Mouse (Mus musculus): ENCODE results near the gene C1qc. TPM values are rescaled to one million over a fixed set of nuclear protein-coding genes. Genes with fewer than 3 reads are reported as not detected.

Gene C1qc
- polyA plus RNA-seq, 1 experiment from 2014 or later, result 17.9 TPM

DNA sequence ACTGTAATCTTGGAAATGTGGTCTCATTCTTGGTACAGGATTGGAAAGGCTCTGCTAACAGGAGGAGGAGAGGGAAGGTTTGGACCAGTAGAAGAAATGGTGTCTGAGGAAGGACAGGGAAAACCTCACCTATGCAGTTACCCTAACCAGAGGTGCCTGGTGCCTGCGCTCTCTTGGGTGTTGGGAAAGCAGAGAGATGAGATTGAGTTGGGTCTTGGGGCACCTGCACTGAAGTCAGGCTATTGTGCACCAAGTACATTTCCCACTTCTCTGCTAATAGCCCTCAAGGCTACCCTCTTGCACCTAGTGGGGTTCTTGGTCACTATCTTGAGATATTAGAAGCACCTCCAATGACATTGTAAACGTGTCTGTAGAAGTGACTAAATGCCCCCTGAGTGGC lies 30.5 kb downstream of the C1qc start:
- peaks cover 9% of the 10 kb centered on the region; the same call in 1 of the 2 replicates for H3K4me1 ChIP-seq (ENCODE audit: insufficient read depth, low read length)
- no peaks in the 10 kb centered on the region for H3K9me3 ChIP-seq (ENCODE audit: low read length)
- no peaks in the 10 kb centered on the region; the same call in 1 of the 2 replicates for H3K27me3 ChIP-seq (ENCODE audit: insufficient read depth, low read length)
- no peak for ATAC-seq (ENCODE audit: low FRiP score, low TSS enrichment)
- no peaks in the 10 kb centered on the region for H3K36me3 ChIP-seq (ENCODE audit: insufficient read depth, low read length)
- no peak overlapping the region for H3K9ac ChIP-seq (replicated peaks; ENCODE audit: low read length)
- H3K4me3 ChIP-seq (ENCODE audit: low read length), result no peak overlapping the region
- 69% methylated on average over 2 of the region's 2 CpGs for WGBS
- no peak overlapping the region for H3K27ac ChIP-seq (ENCODE audit: low read length)
- H3K4me2 ChIP-seq (replicated peaks; ENCODE audit: low read depth, low read length), result no peak overlapping the region

DNA sequence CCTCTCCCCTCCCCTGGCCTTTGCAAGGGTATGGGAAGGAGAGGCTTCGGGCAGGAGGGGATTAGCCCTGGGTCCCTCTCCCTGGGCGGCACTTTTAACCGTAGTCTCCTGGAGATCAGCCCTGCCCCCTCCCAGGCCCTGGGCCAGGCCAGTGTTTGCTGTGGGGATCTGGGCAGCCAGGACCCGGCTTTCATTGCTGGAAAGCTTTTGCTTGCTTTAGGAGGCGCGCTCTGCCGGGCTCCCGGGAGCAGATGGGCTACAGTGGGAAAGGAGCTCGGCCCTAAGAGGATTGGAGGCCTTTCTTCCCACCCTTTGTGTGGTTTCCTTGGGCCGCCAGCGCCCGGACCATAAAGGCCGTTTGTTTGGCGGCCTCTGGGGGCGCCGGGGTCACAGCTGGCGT lies 31.1 kb downstream of the C1qc start:
- ATAC-seq (ENCODE audit: low FRiP score, low TSS enrichment), result no peak
- H3K9ac ChIP-seq (replicated peaks; ENCODE audit: low read length), result no peak overlapping the region
- no peak overlapping the region for H3K4me3 ChIP-seq (ENCODE audit: low read length)
- H3K4me2 ChIP-seq (replicated peaks; ENCODE audit: low read depth, low read length), result no peak overlapping the region
- 14% methylated on average over 17 of the region's 17 CpGs for WGBS
- peaks cover 9% of the 10 kb centered on the region; the same call in 1 of the 2 replicates for H3K4me1 ChIP-seq (ENCODE audit: insufficient read depth, low read length)
- H3K36me3 ChIP-seq (ENCODE audit: insufficient read depth, low read length), result no peaks in the 10 kb centered on the region
- H3K9me3 ChIP-seq (ENCODE audit: low read length), result no peaks in the 10 kb centered on the region
- no peaks in the 10 kb centered on the region; the same call in 1 of the 2 replicates for H3K27me3 ChIP-seq (ENCODE audit: insufficient read depth, low read length)
- no peak overlapping the region for H3K27ac ChIP-seq (ENCODE audit: low read length)

GRCm38 (mm10) chr4:136860022-136860421 lies 32.8 kb downstream of the C1qc start:
- no peak overlapping the region for H3K9ac ChIP-seq (replicated peaks; ENCODE audit: low read length)
- no peak overlapping the region for H3K4me2 ChIP-seq (replicated peaks; ENCODE audit: low read depth, low read length)
- no peaks in the 10 kb centered on the region for H3K9me3 ChIP-seq (ENCODE audit: low read length)
- ATAC-seq (ENCODE audit: low FRiP score, low TSS enrichment), result no peak
- H3K27me3 ChIP-seq (ENCODE audit: insufficient read depth, low read length), result no peaks in the 10 kb centered on the region; the same call in 1 of the 2 replicates
- H3K4me1 ChIP-seq (ENCODE audit: insufficient read depth, low read length), result peaks cover 6% of the 10 kb centered on the region; the same call in 1 of the 2 replicates
- 84% methylated on average over 7 of the region's 7 CpGs for WGBS
- H3K4me3 ChIP-seq (ENCODE audit: low read length), result no peak overlapping the region
- H3K27ac ChIP-seq (ENCODE audit: low read length), result no peak overlapping the region
- H3K36me3 ChIP-seq (ENCODE audit: insufficient read depth, low read length), result no peaks in the 10 kb centered on the region

GRCm38 (mm10) chr4:136855081-136855480 lies 37.8 kb downstream of the C1qc start:
- 39% methylated on average over 6 of the region's 6 CpGs for WGBS
- H3K9me3 ChIP-seq (ENCODE audit: low read length), result no peaks in the 10 kb centered on the region
- H3K9ac ChIP-seq (replicated peaks; ENCODE audit: low read length), result no peak overlapping the region
- H3K27me3 ChIP-seq (ENCODE audit: insufficient read depth, low read length), result no peaks in the 10 kb centered on the region
- ATAC-seq (ENCODE audit: low FRiP score, low TSS enrichment), result no peak
- H3K27ac ChIP-seq (ENCODE audit: low read length), result no peak overlapping the region
- H3K4me1 ChIP-seq (ENCODE audit: insufficient read depth, low read length), result no peaks in the 10 kb centered on the region
- no peak overlapping the region for H3K4me3 ChIP-seq (ENCODE audit: low read length)
- no peaks in the 10 kb centered on the region for H3K36me3 ChIP-seq (ENCODE audit: insufficient read depth, low read length)
- H3K4me2 ChIP-seq (replicated peaks; ENCODE audit: low read depth, low read length), result no peak overlapping the region

- H3K27ac ChIP-seq (ENCODE audit: low read length), result no peak overlapping the region
- no peaks in the 10 kb centered on the region for H3K36me3 ChIP-seq (ENCODE audit: insufficient read depth, low read length)
- H3K9me3 ChIP-seq (ENCODE audit: low read length), result no peaks in the 10 kb centered on the region
- no peak for ATAC-seq (ENCODE audit: low FRiP score, low TSS enrichment)
- H3K27me3 ChIP-seq (ENCODE audit: insufficient read depth, low read length), result no peaks in the 10 kb centered on the region
- no peaks in the 10 kb centered on the region for H3K4me1 ChIP-seq (ENCODE audit: insufficient read depth, low read length)
- 49% methylated on average over 12 of the region's 12 CpGs for WGBS
- no peak overlapping the region for H3K4me3 ChIP-seq (ENCODE audit: low read length)
- no peak overlapping the region for H3K4me2 ChIP-seq (replicated peaks; ENCODE audit: low read depth, low read length)
- 0 out of 2 replicates have a peak overlapping the region, but pooled peaks have one; percentile 16 for H3K9ac ChIP-seq (replicated peaks; ENCODE audit: low read length)
Observed at GRCm38 (mm10) chr4:136852989-136853388, 39.9 kb downstream of the C1qc start.

- Histone ChIP-seq H3K4me2 (replicated peaks; ENCODE audit: low read depth, low read length) (no peak overlapping the region), H3K9ac (replicated peaks; ENCODE audit: low read length) (no peak overlapping the region), H3K4me1 (ENCODE audit: insufficient read depth, low read length) (no peaks in the 10 kb centered on the region), H3K9me3 (ENCODE audit: low read length) (no peaks in the 10 kb centered on the region), H3K27ac (ENCODE audit: low read length) (no peak overlapping the region), H3K4me3 (ENCODE audit: low read length) (no peak overlapping the region), H3K27me3 (ENCODE audit: insufficient read depth, low read length) (no peaks in the 10 kb centered on the region), H3K36me3 (ENCODE audit: insufficient read depth, low read length) (no peaks in the 10 kb centered on the region)
- WGBS, result 59% methylated on average over 5 of the region's 5 CpGs
- no peak for ATAC-seq (ENCODE audit: low FRiP score, low TSS enrichment)
Observed at GRCm38 (mm10) chr4:136852119-136852518, 40.7 kb downstream of the C1qc start.

- Histone ChIP-seq H3K4me3 (ENCODE audit: low read length) (no peak overlapping the region), H3K9ac (replicated peaks; ENCODE audit: low read length) (no peak overlapping the region)
- ATAC-seq (ENCODE audit: low FRiP score, low TSS enrichment), result no peak
Observed at GRCm38 (mm10) chr4:136848565-136848964, 44.3 kb downstream of the C1qc start.

GRCm38 (mm10) chr4:136847166-136847565 lies 45.7 kb downstream of the C1qc start:
- H3K27me3 ChIP-seq (ENCODE audit: insufficient read depth, low read length), result no peaks in the 10 kb centered on the region
- H3K4me1 ChIP-seq (ENCODE audit: insufficient read depth, low read length), result no peaks in the 10 kb centered on the region
- H3K9me3 ChIP-seq (ENCODE audit: low read length), result no peaks in the 10 kb centered on the region
- no peak overlapping the region for H3K4me2 ChIP-seq (replicated peaks; ENCODE audit: low read depth, low read length)
- H3K9ac ChIP-seq (replicated peaks; ENCODE audit: low read length), result no peak overlapping the region
- H3K4me3 ChIP-seq (ENCODE audit: low read length), result no peak overlapping the region
- 78% methylated on average over 6 of the region's 6 CpGs for WGBS
- no peaks in the 10 kb centered on the region for H3K36me3 ChIP-seq (ENCODE audit: insufficient read depth, low read length)
- H3K27ac ChIP-seq (ENCODE audit: low read length), result no peak overlapping the region
- no peak for ATAC-seq (ENCODE audit: low FRiP score, low TSS enrichment)

More at GRCm38 (mm10) chr4:136848565-136848964, 44.3 kb downstream of the C1qc start:
- Histone ChIP-seq H3K4me1 (ENCODE audit: insufficient read depth, low read length) (no peaks in the 10 kb centered on the region), H3K27me3 (ENCODE audit: insufficient read depth, low read length) (no peaks in the 10 kb centered on the region), H3K9me3 (ENCODE audit: low read length) (no peaks in the 10 kb centered on the region), H3K27ac (ENCODE audit: low read length) (no peak overlapping the region), H3K4me2 (replicated peaks; ENCODE audit: low read depth, low read length) (no peak overlapping the region), H3K36me3 (ENCODE audit: insufficient read depth, low read length) (no peaks in the 10 kb centered on the region)
- 56% methylated on average over 4 of the region's 4 CpGs for WGBS

DNA sequence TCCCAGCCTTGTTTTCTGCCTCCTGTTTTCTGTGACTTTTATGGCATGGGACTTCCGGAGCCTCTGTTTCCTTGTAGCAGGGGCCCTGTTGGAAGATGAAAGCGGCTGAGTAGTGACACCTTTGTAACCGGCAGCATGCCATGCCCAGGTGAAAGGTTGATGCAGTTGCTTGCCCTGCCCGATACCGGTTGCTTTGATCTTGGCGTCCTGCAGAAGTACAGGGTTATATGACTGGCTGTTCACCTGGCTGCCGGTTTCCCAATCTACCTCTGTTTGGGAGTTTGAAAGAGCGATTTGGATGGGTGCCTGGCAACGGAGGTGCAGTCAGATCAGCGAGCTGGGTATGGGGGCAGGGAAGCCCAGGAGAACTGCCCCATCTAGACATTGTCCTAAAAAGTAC lies 50.1 kb downstream of the C1qc start:
- no peak for ATAC-seq (ENCODE audit: low FRiP score, low TSS enrichment)
- H3K4me1 ChIP-seq (ENCODE audit: insufficient read depth, low read length), result peaks cover 9% of the 10 kb centered on the region

DNA sequence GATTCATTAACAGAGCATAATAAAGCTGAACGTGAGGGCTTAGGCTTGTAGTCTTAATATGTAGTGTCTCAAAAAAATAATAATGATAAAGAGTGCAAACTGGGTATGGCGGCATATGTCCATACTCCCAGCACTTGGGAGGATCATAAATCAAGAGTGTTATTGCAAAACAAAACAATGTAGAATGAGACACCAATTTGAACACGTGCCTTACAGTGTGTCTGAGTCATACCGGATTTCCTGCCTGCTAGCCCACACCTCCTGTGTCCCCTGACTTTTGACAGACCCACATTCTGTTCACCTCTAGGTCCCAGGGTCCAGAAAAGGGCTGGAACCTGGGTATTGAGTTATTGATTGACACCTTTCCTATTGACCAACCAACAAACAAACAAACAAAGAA lies 50.8 kb downstream of the C1qc start:
- Histone ChIP-seq H3K27ac (ENCODE audit: low read length) (no peak overlapping the region), H3K4me3 (ENCODE audit: low read length) (no peak overlapping the region), H3K36me3 (ENCODE audit: insufficient read depth, low read length) (no peaks in the 10 kb centered on the region), H3K4me2 (replicated peaks; ENCODE audit: low read depth, low read length) (no peak overlapping the region), H3K9ac (replicated peaks; ENCODE audit: low read length) (no peak overlapping the region), H3K9me3 (ENCODE audit: low read length) (no peaks in the 10 kb centered on the region), H3K4me1 (ENCODE audit: insufficient read depth, low read length) (peaks cover 10% of the 10 kb centered on the region), H3K27me3 (ENCODE audit: insufficient read depth, low read length) (peaks cover 11% of the 10 kb centered on the region; the same call in 1 of the 2 replicates)
- WGBS, result 48% methylated on average over 4 of the region's 4 CpGs
- ATAC-seq (ENCODE audit: low FRiP score, low TSS enrichment), result no peak

More for the DNA sequence above, 50.1 kb downstream of the C1qc start:
- no peak overlapping the region for H3K4me2 ChIP-seq (replicated peaks; ENCODE audit: low read depth, low read length)
- H3K36me3 ChIP-seq (ENCODE audit: insufficient read depth, low read length), result no peaks in the 10 kb centered on the region
- WGBS, result 55% methylated on average over 10 of the region's 10 CpGs
- H3K9ac ChIP-seq (replicated peaks; ENCODE audit: low read length), result no peak overlapping the region
- no peak overlapping the region for H3K4me3 ChIP-seq (ENCODE audit: low read length)
- H3K9me3 ChIP-seq (ENCODE audit: low read length), result no peaks in the 10 kb centered on the region
- no peak overlapping the region for H3K27ac ChIP-seq (ENCODE audit: low read length)
- peaks cover 7% of the 10 kb centered on the region; the same call in 1 of the 2 replicates for H3K27me3 ChIP-seq (ENCODE audit: insufficient read depth, low read length)

Data from kidney, embryonic 16.5 days (tissue).